Mouse (Mus musculus) bone marrow macrophage, adult 2 months (primary cell): ENCODE data around the gene Hist2h2ab. TPM values are rescaled to one million over a fixed set of nuclear protein-coding genes. Genes with fewer than 3 reads are reported as not detected.

Source experiments
- H3K27ac ChIP-seq: 2 replicates; pipeline ENCODE4 v1.5.1; 2012; ENCODE audit warnings: low read depth, low read length; ENCODE audit not compliant: insufficient read depth
- H3K4me1 ChIP-seq: 2 replicates; pipeline ENCODE4 v1.6.1; 2012; ENCODE audit warnings: low read length; ENCODE audit not compliant: control insufficient read depth, insufficient read depth
- H3K4me3 ChIP-seq: 2 replicates; pipeline ENCODE4 v1.5.1; 2012; ENCODE audit warnings: mild to moderate bottlenecking, low read length, moderate library complexity; ENCODE audit not compliant: insufficient read depth
- CTCF ChIP-seq: IDR thresholded peaks from 2 replicates; pipeline ENCODE4 v1.5.1; 2012; ENCODE audit warnings: low read depth, mild to moderate bottlenecking, low read length, moderate library complexity
- POLR2A ChIP-seq: IDR thresholded peaks from 2 replicates; pipeline ENCODE4 v1.6.1; 2012; ENCODE audit warnings: mild to moderate bottlenecking, low read depth, low read length, borderline replicate concordance
- polyA plus RNA-seq: library from polyadenylated mRNA; stranded (reverse); fragments of >200 nt; gene quantifications from 2 replicates; pipeline ENCODE4 v1.2.4, GENCODE M21; 2012; ENCODE audit not compliant: missing spikeins, insufficient read depth, insufficient read length

Gene Hist2h2ab
- polyA plus RNA-seq, 1 experiment = not detected

DNA sequence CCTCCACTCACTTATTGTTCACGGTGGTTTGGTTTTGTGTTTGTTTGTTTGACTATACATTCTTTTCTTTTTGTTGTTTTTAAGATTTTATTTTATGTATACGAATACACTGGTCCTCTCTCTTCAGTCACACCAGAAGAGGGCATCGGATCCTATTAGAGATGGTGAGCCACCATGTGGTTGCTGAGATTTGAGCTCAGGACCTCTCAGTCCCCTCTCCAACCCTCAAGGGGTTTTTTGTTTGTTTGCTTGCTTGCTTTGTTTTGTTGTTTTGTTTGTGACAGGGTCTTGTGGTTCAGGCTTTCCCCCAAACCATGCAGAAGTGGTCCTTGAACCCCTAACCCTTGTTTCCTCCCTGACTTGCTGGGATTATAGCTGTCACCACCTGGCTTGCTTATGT is 42.0 kb downstream of the Hist2h2ab start:
- Histone ChIP-seq H3K4me3 (peak overlapping the region; percentile 76), H3K4me1 (peaks cover 24% of the 10 kb centered on the region), H3K27ac (peak overlapping the region; percentile 93)
- no peak for TF ChIP-seq CTCF
- no peak for TF ChIP-seq POLR2A

DNA sequence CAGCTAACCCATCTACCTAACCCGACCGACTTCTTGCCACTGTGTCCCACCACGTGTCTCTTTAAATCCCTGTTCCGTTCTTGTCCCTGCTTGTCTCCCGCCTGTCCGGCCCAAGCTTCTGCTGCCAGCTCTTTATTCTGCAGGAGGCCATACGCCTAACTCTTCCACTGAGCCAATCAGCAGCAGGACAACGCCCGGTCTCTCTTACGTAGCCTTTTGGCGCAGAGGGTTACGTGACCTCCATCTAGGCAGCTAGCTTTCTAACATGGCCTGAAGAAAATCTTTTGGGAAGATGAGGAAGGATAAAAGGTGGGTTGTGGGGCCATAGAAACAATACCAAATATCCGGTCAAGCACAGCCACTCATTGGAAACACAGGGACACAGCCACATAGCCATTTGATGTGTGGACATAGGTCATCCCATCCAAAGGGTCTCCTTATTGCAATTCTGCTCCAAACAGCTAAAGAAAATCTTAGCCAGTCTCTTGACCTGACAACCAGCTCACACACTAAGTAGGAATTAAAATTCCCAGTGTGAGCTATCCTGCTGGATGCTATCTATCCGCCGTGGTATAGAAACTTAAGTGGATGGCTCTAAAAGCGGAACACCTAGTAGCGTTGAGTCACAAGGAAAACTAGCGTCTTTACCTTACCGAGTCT is 42.7 kb downstream of the Hist2h2ab start:
- Histone ChIP-seq H3K4me1 (peaks cover 24% of the 10 kb centered on the region), H3K4me3 (peak overlapping the region; percentile 76), H3K27ac (peak overlapping the region; percentile 93)
- TF ChIP-seq CTCF = no peak
- TF ChIP-seq POLR2A = no peak

DNA sequence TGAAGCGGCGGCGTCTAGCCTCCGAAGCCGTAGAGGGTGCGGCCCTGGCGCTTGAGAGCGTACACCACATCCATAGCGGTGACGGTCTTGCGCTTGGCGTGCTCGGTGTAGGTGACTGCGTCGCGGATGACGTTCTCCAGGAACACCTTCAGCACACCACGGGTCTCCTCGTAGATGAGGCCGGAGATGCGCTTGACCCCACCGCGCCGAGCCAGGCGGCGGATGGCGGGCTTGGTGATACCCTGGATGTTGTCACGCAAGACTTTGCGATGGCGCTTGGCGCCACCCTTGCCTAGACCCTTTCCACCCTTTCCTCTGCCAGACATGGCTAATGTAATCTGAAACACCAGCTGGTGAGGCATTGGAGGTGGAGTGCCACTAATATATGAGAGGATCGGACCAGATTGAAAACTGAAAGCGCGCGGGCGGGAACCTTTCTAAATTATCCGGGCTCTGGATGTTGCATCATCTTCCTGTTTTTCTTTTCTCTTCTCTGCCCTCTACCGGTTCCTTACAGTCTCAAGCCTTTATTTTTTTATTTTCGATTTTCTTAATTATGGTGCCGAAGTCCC is 43.4 kb downstream of the Hist2h2ab start, which contains the start of gene Hist2h4:
Hist2h4 (minus strand) TSS at position 333 of the 572 bp plus-strand sequence.
- peaks cover 28% of the 10 kb centered on the region for H3K4me1 ChIP-seq
- TF ChIP-seq POLR2A (peak; percentile 95), CTCF (no peak)
- H3K4me3 ChIP-seq = peak within 1 kb of the TSS; percentile 76
- H3K27ac ChIP-seq = peak within 1 kb of the TSS; percentile 94

DNA sequence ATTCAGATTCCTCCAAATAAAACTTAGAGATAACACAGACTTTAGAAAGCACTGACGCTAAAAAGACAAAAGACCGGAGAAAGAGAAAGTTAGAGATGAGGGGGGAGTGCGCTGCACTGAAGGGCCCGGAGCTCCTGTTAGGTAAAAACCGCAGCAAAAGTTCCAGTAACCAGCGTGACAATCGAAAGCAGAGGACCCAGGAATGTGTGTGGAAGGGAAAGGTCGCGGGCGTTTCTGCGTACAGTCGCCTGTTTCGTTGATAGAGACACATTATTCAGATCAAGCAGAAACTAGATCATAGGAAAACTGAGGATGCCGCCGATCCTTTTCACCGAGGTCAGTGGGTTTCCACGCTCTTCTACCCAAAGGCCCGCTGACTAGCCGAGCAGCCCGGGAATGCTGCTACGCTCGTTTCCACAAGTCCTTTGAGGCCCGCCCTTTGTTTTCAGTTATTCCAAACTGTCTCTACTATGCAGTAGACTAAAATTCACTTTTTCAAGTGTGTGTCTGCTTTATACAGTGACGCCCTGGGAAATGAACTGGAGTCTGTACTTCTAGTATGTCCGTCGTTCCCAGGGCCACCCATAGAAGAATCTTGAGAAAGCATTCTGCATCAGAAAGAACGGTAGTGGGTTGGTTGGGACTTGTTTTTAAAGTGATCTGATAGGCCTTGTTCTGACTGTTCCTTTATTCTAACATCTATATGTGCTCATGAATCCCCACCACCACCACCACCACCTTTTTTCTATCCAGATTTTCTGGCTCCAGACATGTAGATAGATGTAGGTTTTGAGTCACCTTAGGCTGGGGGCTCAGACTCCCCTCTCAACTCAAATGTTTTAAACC is 44.1 kb downstream of the Hist2h2ab start:
- Histone ChIP-seq H3K27ac (peak overlapping the region; percentile 94), H3K4me1 (peaks cover 28% of the 10 kb centered on the region), H3K4me3 (peak overlapping the region; percentile 71)
- TF ChIP-seq CTCF (no peak; the same call in 1 of the 2 replicates), POLR2A (0 out of 2 replicates have a peak, but pooled peaks have one; percentile 51)

DNA sequence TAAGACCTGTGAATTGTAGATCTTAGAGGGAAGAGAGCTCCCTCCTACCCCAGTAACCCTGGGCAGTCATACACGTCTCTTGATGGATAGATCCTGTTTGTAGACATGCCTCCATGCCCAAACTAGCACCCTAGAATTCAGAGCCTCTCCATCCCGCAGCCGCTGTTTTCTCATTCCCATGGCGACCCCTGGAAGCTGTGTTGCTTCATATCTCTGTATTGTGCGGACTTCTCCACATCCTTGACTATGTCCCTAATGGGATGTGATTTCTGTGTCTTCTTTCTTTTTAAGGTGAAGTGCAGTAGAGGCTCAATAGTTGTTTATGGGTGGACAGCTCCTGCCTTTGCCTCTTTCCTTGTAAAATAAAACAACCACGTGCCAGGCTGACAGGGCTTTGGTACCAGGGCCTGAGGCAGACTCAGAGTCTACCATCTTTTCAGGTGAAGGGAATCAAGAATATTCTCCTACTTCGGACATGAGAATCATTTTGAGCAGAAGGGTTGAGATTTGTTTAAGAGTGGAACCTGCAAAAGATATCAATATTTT is 44.8 kb downstream of the Hist2h2ab start:
- H3K4me1 ChIP-seq = peaks cover 28% of the 10 kb centered on the region
- peak overlapping the region; percentile 94 for H3K27ac ChIP-seq
- TF ChIP-seq CTCF (no peak), POLR2A (no peak)
- H3K4me3 ChIP-seq = peak overlapping the region; percentile 71

DNA sequence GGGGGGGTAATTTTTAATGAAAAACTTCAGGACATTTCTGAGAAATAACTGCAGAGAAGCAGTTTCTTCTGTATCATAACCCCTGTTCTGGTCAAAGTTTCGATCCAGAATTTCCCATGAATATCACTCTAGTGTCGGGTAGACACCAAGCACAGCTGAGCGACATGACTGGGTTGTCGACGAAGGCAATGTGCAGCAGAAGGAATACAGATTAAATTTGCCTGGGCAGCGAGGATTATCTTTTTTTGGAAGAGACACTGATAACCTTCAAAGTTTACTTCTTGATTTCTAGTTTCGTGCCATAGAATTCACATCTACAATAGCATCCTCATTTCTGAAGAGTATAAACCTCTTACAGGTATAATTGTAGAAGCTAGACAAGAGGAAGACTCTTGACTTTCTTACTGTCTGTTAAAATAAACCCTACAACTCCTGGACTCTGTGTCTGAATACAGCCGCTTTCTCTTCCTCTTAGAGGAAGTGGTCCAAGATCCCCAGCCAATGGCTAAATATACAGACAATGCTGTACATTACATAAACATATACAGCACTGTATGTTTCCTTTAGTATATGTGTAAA is 46.6 kb downstream of the Hist2h2ab start:
- TF ChIP-seq CTCF (no peak), POLR2A (no peak)
- Histone ChIP-seq H3K27ac (no peak overlapping the region), H3K4me1 (peaks cover 26% of the 10 kb centered on the region), H3K4me3 (no peak overlapping the region)

DNA sequence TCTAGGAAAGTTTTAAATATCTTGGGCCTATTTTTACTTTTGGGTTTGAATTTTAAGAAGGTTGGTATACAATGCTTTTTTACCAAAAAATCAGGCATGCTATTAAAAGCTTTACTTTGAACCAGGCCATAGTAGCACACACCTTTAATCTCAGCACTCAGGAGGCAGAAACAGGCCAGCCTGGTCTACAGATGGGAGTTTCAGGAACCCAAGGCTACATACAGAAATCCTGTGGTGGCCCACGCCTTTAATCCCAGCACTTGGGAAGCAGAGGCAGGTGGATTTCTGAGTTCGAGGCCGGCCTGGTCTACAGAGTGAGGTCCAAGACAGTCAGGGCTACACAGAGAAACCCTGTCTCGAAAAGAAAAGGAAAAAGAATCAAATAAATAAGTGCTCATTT is 47.9 kb downstream of the Hist2h2ab start:
- TF ChIP-seq CTCF (no peak), POLR2A (no peak)
- Histone ChIP-seq H3K27ac (0 out of 2 replicates have a peak overlapping the region, but pooled peaks have one; percentile 24), H3K4me1 (peaks cover 20% of the 10 kb centered on the region), H3K4me3 (no peak overlapping the region)

DNA sequence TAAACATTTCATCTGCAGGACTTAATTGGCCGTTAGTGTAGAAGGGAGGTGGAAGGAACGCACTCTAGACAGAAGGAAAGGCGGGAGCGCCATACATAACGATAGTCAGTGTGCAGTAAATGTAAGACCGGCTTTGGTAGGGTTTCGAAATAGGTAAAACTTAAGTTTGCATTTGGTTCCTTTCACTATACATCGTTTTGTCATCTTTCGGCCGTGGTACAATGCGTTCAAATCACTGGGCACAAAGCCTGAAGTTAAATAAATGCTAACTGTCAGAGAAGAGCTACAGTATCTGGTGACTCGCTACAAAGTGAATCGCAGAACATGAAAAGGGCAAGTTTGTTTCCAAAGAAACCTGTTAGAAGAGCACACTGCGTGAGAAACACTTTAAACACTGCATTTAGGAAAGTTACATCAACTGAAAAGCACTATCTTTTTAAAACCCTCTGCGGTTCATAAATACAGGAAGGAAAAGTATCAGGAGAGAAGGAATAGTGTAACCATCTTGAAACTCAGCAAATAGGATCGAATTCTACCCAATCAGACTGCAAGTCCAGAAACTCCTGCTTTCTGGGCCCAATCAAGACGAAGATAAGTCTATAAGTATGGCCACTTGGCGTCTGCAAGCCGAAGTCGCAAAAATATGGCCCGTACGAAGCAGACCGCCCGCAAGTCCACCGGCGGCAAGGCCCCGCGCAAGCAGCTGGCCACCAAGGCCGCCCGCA is 48.5 kb downstream of the Hist2h2ab start, which contains the start of gene Hist2h3b:
Hist2h3b (plus strand) TSS at position 604 of the 725 bp plus-strand sequence.
- H3K4me1 ChIP-seq = peaks cover 20% of the 10 kb centered on the region
- H3K27ac ChIP-seq = peak within 1 kb of the TSS; percentile 94
- TF ChIP-seq CTCF (no peak), POLR2A (no peak)
- peak within 1 kb of the TSS; percentile 69 for H3K4me3 ChIP-seq

DNA sequence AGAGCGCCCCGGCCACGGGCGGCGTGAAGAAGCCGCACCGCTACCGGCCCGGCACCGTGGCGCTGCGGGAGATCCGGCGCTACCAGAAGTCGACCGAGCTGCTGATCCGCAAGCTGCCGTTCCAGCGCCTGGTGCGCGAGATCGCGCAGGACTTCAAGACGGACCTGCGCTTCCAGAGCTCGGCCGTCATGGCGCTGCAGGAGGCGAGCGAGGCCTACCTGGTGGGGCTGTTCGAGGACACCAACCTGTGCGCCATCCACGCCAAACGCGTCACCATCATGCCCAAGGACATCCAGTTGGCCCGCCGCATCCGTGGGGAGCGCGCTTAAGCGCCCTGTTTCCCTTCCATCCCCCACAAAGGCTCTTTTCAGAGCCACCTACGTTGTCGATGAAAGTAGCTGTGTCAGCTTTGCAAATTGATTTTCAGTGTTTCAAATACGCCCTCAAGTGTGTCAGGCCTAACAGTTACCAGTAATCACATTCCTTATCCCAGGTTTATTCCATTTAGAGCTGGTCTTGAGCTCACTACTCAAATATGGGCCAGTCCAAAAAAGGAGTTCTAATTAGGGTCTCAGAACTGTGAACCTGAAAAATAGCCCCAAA is 49.2 kb downstream of the Hist2h2ab start:
- Histone ChIP-seq H3K4me1 (peaks cover 20% of the 10 kb centered on the region), H3K4me3 (peak overlapping the region; percentile 69), H3K27ac (peak overlapping the region; percentile 94)

Other genes with a start within 250 kb of the Hist2h2ab start
- 298 and 305 TPM in 2 replicates for gene Plekho1, start 223.9 kb upstream of the Hist2h2ab start, polyA plus RNA-seq
- gene Vps45, start 161.4 kb upstream of the Hist2h2ab start, polyA plus RNA-seq = 18.6 and 22.9 TPM in 2 replicates
- 4.7 and 5.1 TPM in 2 replicates for gene Otud7b, start 115.3 kb upstream of the Hist2h2ab start, polyA plus RNA-seq
- 12.6 and 14.4 TPM in 2 replicates for gene Mtmr11, start 57.9 kb upstream of the Hist2h2ab start, polyA plus RNA-seq
- 53.7 and 62.7 TPM in 2 replicates for gene Sf3b4, start 47.5 kb upstream of the Hist2h2ab start, polyA plus RNA-seq
- gene Sv2a, start 38.7 kb upstream of the Hist2h2ab start, polyA plus RNA-seq = 0.64 and 0.92 TPM in 2 replicates
- 14.1 and 19.0 TPM in 2 replicates for gene Bola1, start 156 bp upstream of the Hist2h2ab start, polyA plus RNA-seq
- gene Hist2h2ac, start 1.0 kb downstream of the Hist2h2ab start, polyA plus RNA-seq = not detected in 2 replicates
- 13.0 and 13.9 TPM in 2 replicates for gene Hist2h2be, start 1.3 kb downstream of the Hist2h2ab start, polyA plus RNA-seq
- gene Hist2h3c2, start 19.3 kb downstream of the Hist2h2ab start, polyA plus RNA-seq = 2.4 and 13.5 TPM in 2 replicates
- 14.5 and 22.9 TPM in 2 replicates for gene Hist2h2aa2, start 20.4 kb downstream of the Hist2h2ab start, polyA plus RNA-seq
- gene Hist2h2aa1, start 25.6 kb downstream of the Hist2h2ab start, polyA plus RNA-seq = not detected in 2 replicates
- 4.9 and 7.4 TPM in 2 replicates for gene Hist2h3c1, start 26.8 kb downstream of the Hist2h2ab start, polyA plus RNA-seq
- 1.9 and 3.1 TPM in 2 replicates for gene Hist2h4, start 43.4 kb downstream of the Hist2h2ab start, polyA plus RNA-seq
- 4.8 and 5.0 TPM in 2 replicates for gene Hist2h3b, start 48.8 kb downstream of the Hist2h2ab start, polyA plus RNA-seq
- 3.1 and 3.6 TPM in 2 replicates for gene Hist2h2bb, start 49.9 kb downstream of the Hist2h2ab start, polyA plus RNA-seq
- gene Fcgr1, start 74.1 kb downstream of the Hist2h2ab start, polyA plus RNA-seq = 153 and 166 TPM in 2 replicates
- gene BC107364, start 232.4 kb downstream of the Hist2h2ab start, polyA plus RNA-seq = not detected in 2 replicates